Mouse (Mus musculus): ENCODE data around the gene Kpna1. TPM values are rescaled to one million over a fixed set of nuclear protein-coding genes. Genes with fewer than 3 reads are reported as not detected.
A peak's percentile ranks its signal among the peaks of the same experiment; 100 is the strongest.
"Not testable (repeated sequence)": the region's sequence is repeated elsewhere in the genome, so short reads cannot be mapped to it uniquely, and the experiment has no call there.

Gene Kpna1
- polyA plus RNA-seq, 1 experiment from 2014 or later: 55.5 TPM

- Histone ChIP-seq H3K9me3 (no peaks in the 10 kb centered on the region), H3K4me2 (replicated peaks) (no peak overlapping the region), H3K27ac (no peak overlapping the region), H3K36me3 (peaks cover 29% of the 10 kb centered on the region), H3K27me3 (no peaks in the 10 kb centered on the region), H3K4me3 (no peak overlapping the region), H3K4me1 (no peaks in the 10 kb centered on the region), H3K9ac (no peak overlapping the region)
- no peak for ATAC-seq (ENCODE audit: insufficient number of reproducible peaks, insufficient read depth, low FRiP score, low TSS enrichment)
- 93% methylated on average over 8 of the region's 8 CpGs for WGBS
Measured at GRCm38 (mm10) chr16:36054920-36055319, 76.4 kb downstream of the Kpna1 start.

- 88% methylated on average over 11 of the region's 11 CpGs for WGBS
- Histone ChIP-seq H3K4me1 (no peaks in the 10 kb centered on the region), H3K36me3 (peaks cover 16% of the 10 kb centered on the region), H3K4me2 (replicated peaks) (no peak overlapping the region), H3K4me3 (no peak overlapping the region), H3K27me3 (no peaks in the 10 kb centered on the region), H3K9ac (no peak overlapping the region), H3K9me3 (no peaks in the 10 kb centered on the region), H3K27ac (no peak overlapping the region)
- ATAC-seq (ENCODE audit: insufficient number of reproducible peaks, insufficient read depth, low FRiP score, low TSS enrichment): no peak
Measured at GRCm38 (mm10) chr16:36056416-36056815, 77.9 kb downstream of the Kpna1 start.

GRCm38 (mm10) chr16:36057933-36058475 is 79.5 kb downstream of the Kpna1 start:
- Histone ChIP-seq H3K9me3 (no peaks in the 10 kb centered on the region), H3K4me1 (no peaks in the 10 kb centered on the region), H3K9ac (no peak overlapping the region), H3K36me3 (peaks cover 9% of the 10 kb centered on the region), H3K27me3 (no peaks in the 10 kb centered on the region), H3K27ac (no peak overlapping the region), H3K4me3 (no peak overlapping the region), H3K4me2 (replicated peaks) (no peak overlapping the region)
- no peak for ATAC-seq (ENCODE audit: insufficient number of reproducible peaks, insufficient read depth, low FRiP score, low TSS enrichment)
- WGBS: 76% methylated on average over 8 of the region's 8 CpGs

- H3K27me3 ChIP-seq; ATAC-seq (ENCODE audit: insufficient number of reproducible peaks, insufficient read depth, low FRiP score, low TSS enrichment): not testable (repeated sequence)
- WGBS: 89% methylated on average over 1 of the region's 1 CpGs
Measured at GRCm38 (mm10) chr16:36062534-36062933, 84.0 kb downstream of the Kpna1 start.

GRCm38 (mm10) chr16:36063315-36063714 is 84.8 kb downstream of the Kpna1 start:
- Histone ChIP-seq H3K27me3 (no peaks in the 10 kb centered on the region), H3K9ac (no peak overlapping the region), H3K9me3 (no peaks in the 10 kb centered on the region), H3K36me3 (no peaks in the 10 kb centered on the region), H3K27ac (no peak overlapping the region), H3K4me3 (no peak overlapping the region), H3K4me1 (no peaks in the 10 kb centered on the region), H3K4me2 (replicated peaks) (no peak overlapping the region)
- 85% methylated on average over 2 of the region's 2 CpGs for WGBS
- no peak for ATAC-seq (ENCODE audit: insufficient number of reproducible peaks, insufficient read depth, low FRiP score, low TSS enrichment)

More at GRCm38 (mm10) chr16:36062534-36062933, 84.0 kb downstream of the Kpna1 start:
- not testable (repeated sequence) for H3K27ac ChIP-seq; H3K4me2 ChIP-seq (replicated peaks); H3K36me3 ChIP-seq; H3K4me1 ChIP-seq; H3K9me3 ChIP-seq; H3K9ac ChIP-seq; H3K4me3 ChIP-seq

- H3K9ac ChIP-seq: no peak overlapping the region
- H3K36me3 ChIP-seq: no peaks in the 10 kb centered on the region
- ATAC-seq (ENCODE audit: insufficient number of reproducible peaks, insufficient read depth, low FRiP score, low TSS enrichment): no peak
- H3K4me1 ChIP-seq: peaks cover 6% of the 10 kb centered on the region
- WGBS: 85% methylated on average over 5 of the region's 5 CpGs
- H3K4me2 ChIP-seq (replicated peaks): no peak overlapping the region
- no peaks in the 10 kb centered on the region for H3K27me3 ChIP-seq
- no peak overlapping the region for H3K27ac ChIP-seq
- H3K9me3 ChIP-seq: no peaks in the 10 kb centered on the region
- H3K4me3 ChIP-seq: no peak overlapping the region
Measured at GRCm38 (mm10) chr16:36064904-36065303, 86.4 kb downstream of the Kpna1 start.

- 59% methylated on average over 2 of the region's 2 CpGs for WGBS
Measured at GRCm38 (mm10) chr16:36067694-36068093, 89.1 kb downstream of the Kpna1 start.

GRCm38 (mm10) chr16:36068356-36068755 is 89.8 kb downstream of the Kpna1 start:
- Histone ChIP-seq H3K4me2 (replicated peaks) (no peak overlapping the region), H3K27me3 (no peaks in the 10 kb centered on the region), H3K4me1 (peaks cover 10% of the 10 kb centered on the region), H3K9me3 (no peaks in the 10 kb centered on the region), H3K4me3 (no peak overlapping the region), H3K27ac (no peak overlapping the region), H3K36me3 (no peaks in the 10 kb centered on the region), H3K9ac (no peak overlapping the region)
- 74% methylated on average over 3 of the region's 3 CpGs for WGBS
- no peak for ATAC-seq (ENCODE audit: insufficient number of reproducible peaks, insufficient read depth, low FRiP score, low TSS enrichment)

More at GRCm38 (mm10) chr16:36067694-36068093, 89.1 kb downstream of the Kpna1 start:
- H3K36me3 ChIP-seq: no peaks in the 10 kb centered on the region
- H3K4me2 ChIP-seq (replicated peaks): no peak overlapping the region
- peaks cover 10% of the 10 kb centered on the region for H3K4me1 ChIP-seq
- H3K4me3 ChIP-seq: no peak overlapping the region
- no peak overlapping the region for H3K9ac ChIP-seq
- H3K9me3 ChIP-seq: no peaks in the 10 kb centered on the region
- no peak overlapping the region for H3K27ac ChIP-seq
- no peak for ATAC-seq (ENCODE audit: insufficient number of reproducible peaks, insufficient read depth, low FRiP score, low TSS enrichment)
- no peaks in the 10 kb centered on the region for H3K27me3 ChIP-seq

- Histone ChIP-seq H3K27ac (no peak overlapping the region), H3K9ac (peak overlapping the region; percentile 7; the same call in 1 of the 2 replicates)
Measured at GRCm38 (mm10) chr16:36069819-36070575, 91.4 kb downstream of the Kpna1 start.

GRCm38 (mm10) chr16:36071071-36071449 is 92.5 kb downstream of the Kpna1 start:
- H3K9me3 ChIP-seq: no peaks in the 10 kb centered on the region

More at GRCm38 (mm10) chr16:36069819-36070575, 91.4 kb downstream of the Kpna1 start:
- H3K4me2 ChIP-seq (replicated peaks): peak overlapping the region; percentile 62
- ATAC-seq (ENCODE audit: insufficient number of reproducible peaks, insufficient read depth, low FRiP score, low TSS enrichment): no peak
- H3K36me3 ChIP-seq: no peaks in the 10 kb centered on the region
- WGBS: 31% methylated on average over 9 of the region's 9 CpGs
- H3K9me3 ChIP-seq: no peaks in the 10 kb centered on the region
- no peaks in the 10 kb centered on the region for H3K27me3 ChIP-seq
- H3K4me1 ChIP-seq: peaks cover 10% of the 10 kb centered on the region
- peak overlapping the region; percentile 77 for H3K4me3 ChIP-seq

GRCm38 (mm10) chr16:36071450-36072379 is 93.2 kb downstream of the Kpna1 start, which contains the start of the genes Fam162a and Ccdc58:
Fam162a (minus strand) TSS chr16:36071594.
Ccdc58 (plus strand) TSS chr16:36071685.
- H3K9ac ChIP-seq: peak within 1 kb of the TSS; percentile 80
- H3K4me3 ChIP-seq: peak within 1 kb of the TSS; percentile 77
- peak within 1 kb of the TSS; percentile 62 for H3K4me2 ChIP-seq (replicated peaks)
- H3K27ac ChIP-seq: peak within 1 kb of the TSS; percentile 98
- H3K4me1 ChIP-seq: peaks cover 10% of the 10 kb centered on the region
- no peaks in the 10 kb centered on the region for H3K36me3 ChIP-seq
- no peaks in the 10 kb centered on the region for H3K9me3 ChIP-seq
- peak; percentile 93 for ATAC-seq (ENCODE audit: insufficient number of reproducible peaks, insufficient read depth, low FRiP score, low TSS enrichment)
- no peaks in the 10 kb centered on the region for H3K27me3 ChIP-seq
- under 1% methylated on average over 81 of the region's 81 CpGs for WGBS

More at GRCm38 (mm10) chr16:36071071-36071449, 92.5 kb downstream of the Kpna1 start:
- Histone ChIP-seq H3K27ac (peak overlapping the region; percentile 98), H3K4me3 (peak overlapping the region; percentile 77), H3K27me3 (no peaks in the 10 kb centered on the region), H3K4me1 (peaks cover 10% of the 10 kb centered on the region), H3K9ac (peak overlapping the region; percentile 80), H3K36me3 (no peaks in the 10 kb centered on the region), H3K4me2 (replicated peaks) (peak overlapping the region; percentile 62)
- WGBS: under 1% methylated on average over 16 of the region's 16 CpGs
- ATAC-seq (ENCODE audit: insufficient number of reproducible peaks, insufficient read depth, low FRiP score, low TSS enrichment): 0 out of 2 replicates have a peak, but pooled peaks have one; percentile 2
